Comparison of ENCODE assay signal across 14 mouse cellular contexts in the genomic region with DNA sequence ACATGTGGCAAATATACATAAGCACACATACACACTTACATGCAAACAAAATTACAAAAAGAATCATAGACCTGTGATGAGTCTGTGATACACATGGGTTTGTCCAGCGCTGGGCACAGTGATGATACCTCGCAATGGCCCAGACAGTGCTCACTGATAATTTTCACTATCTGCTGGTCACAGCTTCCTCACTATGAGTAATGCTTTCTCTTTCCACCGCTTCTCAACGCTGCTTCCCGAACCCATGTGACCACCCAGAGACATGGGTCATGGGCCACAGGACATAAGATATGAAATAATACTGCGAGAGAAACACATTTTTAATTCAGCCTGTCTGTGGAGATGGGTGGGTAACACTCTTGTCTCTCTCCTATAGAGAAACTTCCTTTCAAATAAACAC.
DNase-seq lines count a peak whose midpoint lies in the region; ATAC-seq and TF ChIP-seq lines count a peak whose summit lies in the region.
"Had no signal": no experiment of that assay in that cellular context is flagged by ENCODE, and none has a peak within 500 bp of the region (broad histone marks: within the 10 kb centered on the region; RNA-seq: fewer than 3 reads in every experiment).

No protein-coding gene starts in this region.

- TF ChIP-seq CTCF in stomach, postnatal 0 days (IDR thresholded peaks at IDR 0.05; ENCODE audit: low read depth): no peak

- no peak overlapping the region for H3K9ac ChIP-seq in heart, embryonic 11.5 days (ENCODE audit: low read depth, low read length)
- H3K9ac ChIP-seq in stomach, embryonic 14.5 days (replicated peaks; ENCODE audit: low read depth, low read length): no peak overlapping the region
- no peak overlapping the region for H3K9ac ChIP-seq in stomach, postnatal 0 days (ENCODE audit: low read length)
- no peak overlapping the region; the same call in 1 of the 2 replicates for H3K9ac ChIP-seq in liver, embryonic 11.5 days (ENCODE audit: low read depth, low read length)
- H3K9ac ChIP-seq: forebrain, embryonic 12.5 days; hindbrain, embryonic 12.5 days; limb, embryonic 15.5 days had no signal

- peak overlapping the region; percentile 33; the same call in 1 of the 2 replicates for H3K4me2 ChIP-seq in heart, embryonic 11.5 days
- H3K4me2 ChIP-seq in stomach, embryonic 14.5 days (replicated peaks; ENCODE audit: low read depth, low read length): no peak overlapping the region
- no peak overlapping the region for H3K4me2 ChIP-seq in stomach, postnatal 0 days (replicated peaks; ENCODE audit: low read depth)
- H3K4me2 ChIP-seq in liver, embryonic 11.5 days: peak overlapping the region; percentile 49
- H3K4me2 ChIP-seq: forebrain, embryonic 12.5 days; hindbrain, embryonic 12.5 days; limb, embryonic 15.5 days had no signal

- no peaks in the 10 kb centered on the region for H3K36me3 ChIP-seq in heart, embryonic 11.5 days (ENCODE audit: control insufficient read depth, insufficient read depth, low read length)
- no peaks in the 10 kb centered on the region for H3K36me3 ChIP-seq in stomach, embryonic 14.5 days (ENCODE audit: control insufficient read depth, insufficient read depth, low read length)
- no peaks in the 10 kb centered on the region for H3K36me3 ChIP-seq in stomach, postnatal 0 days (ENCODE audit: control insufficient read depth, insufficient read depth, low read length)
- H3K36me3 ChIP-seq in liver, embryonic 11.5 days (ENCODE audit: control insufficient read depth, insufficient read depth, low read length): no peaks in the 10 kb centered on the region
- H3K36me3 ChIP-seq: forebrain, embryonic 12.5 days; hindbrain, embryonic 12.5 days; limb, embryonic 15.5 days had no signal

- ATAC-seq in heart, embryonic 11.5 days (replicated peaks; ENCODE audit: insufficient number of reproducible peaks, low FRiP score, low TSS enrichment): peak; percentile 83
- peak; percentile 57; the same call in 1 of the 2 replicates for ATAC-seq in stomach, embryonic 14.5 days (ENCODE audit: insufficient number of reproducible peaks, insufficient read depth, low FRiP score, low read depth)
- no peak for ATAC-seq in stomach, postnatal 0 days (ENCODE audit: low FRiP score, low TSS enrichment)
- ATAC-seq in liver, embryonic 11.5 days (replicated peaks; ENCODE audit: low FRiP score): peak; percentile 90

- TF ChIP-seq EP300 in stomach, postnatal 0 days (optimal IDR thresholded peaks at IDR 0.05): no peak

- H3K4me1 ChIP-seq in heart, embryonic 11.5 days (ENCODE audit: control insufficient read depth, insufficient read depth, low read length): peaks cover 8% of the 10 kb centered on the region; the same call in 1 of the 2 replicates
- peaks cover 5% of the 10 kb centered on the region; the same call in 1 of the 2 replicates for H3K4me1 ChIP-seq in stomach, embryonic 14.5 days (ENCODE audit: control insufficient read depth, insufficient read depth, low read length)
- H3K4me1 ChIP-seq in stomach, postnatal 0 days (replicated peaks; ENCODE audit: control insufficient read depth, insufficient read depth): no peaks in the 10 kb centered on the region
- H3K4me1 ChIP-seq in liver, embryonic 11.5 days (replicated peaks; ENCODE audit: control insufficient read depth, insufficient read depth, low read length): peaks cover 60% of the 10 kb centered on the region

- H3K4me3 ChIP-seq in heart, embryonic 11.5 days (ENCODE audit: low read depth, low read length): no peak overlapping the region
- no peak overlapping the region for H3K4me3 ChIP-seq in stomach, embryonic 14.5 days (ENCODE audit: low read depth, low read length)
- no peak overlapping the region for H3K4me3 ChIP-seq in stomach, postnatal 0 days (ENCODE audit: low read depth, low read length)
- H3K4me3 ChIP-seq in liver, embryonic 11.5 days (ENCODE audit: low read depth, low read length): 0 out of 2 replicates have a peak overlapping the region, but pooled peaks have one; percentile 11
- H3K4me3 ChIP-seq: forebrain, embryonic 12.5 days; hindbrain, embryonic 12.5 days; limb, embryonic 15.5 days had no signal

- DNase-seq in heart, adult 11 months: no peak
- no peak for DNase-seq in stomach, postnatal 0 days (ENCODE audit: low spot score)
- DNase-seq in liver, embryonic 11.5 days (ENCODE audit: low spot score): no peak
- no peak for DNase-seq in cerebellum, adult 8-10 months
- no peak for DNase-seq in urinary bladder, adult 2 months (ENCODE audit: low spot score)
- no peak for DNase-seq in layer of hippocampus, adult 18-20 months (ENCODE audit: low spot score in 2 of 2)
- DNase-seq: adrenal gland, adult 2 months; cerebellum, postnatal 14 days; kidney, postnatal 36 days had no signal

- 55% methylated on average over 6 of the region's 6 CpGs for WGBS in heart, embryonic 11.5 days (ENCODE audit: insufficient replicate concordance)
- 79% methylated on average over 6 of the region's 6 CpGs for WGBS in stomach, embryonic 14.5 days
- 77% methylated on average over 6 of the region's 6 CpGs for WGBS in stomach, postnatal 0 days
- WGBS in liver, embryonic 11.5 days: 26% methylated on average over 6 of the region's 6 CpGs

- H3K27ac ChIP-seq in heart, embryonic 11.5 days (ENCODE audit: low read depth, low read length): peak overlapping the region; percentile 82
- no peak overlapping the region for H3K27ac ChIP-seq in stomach, embryonic 14.5 days (ENCODE audit: low read length)
- no peak overlapping the region for H3K27ac ChIP-seq in stomach, postnatal 0 days (replicated peaks)
- H3K27ac ChIP-seq in liver, embryonic 11.5 days (ENCODE audit: low read depth, low read length): peak overlapping the region; percentile 81
- H3K27ac ChIP-seq: forebrain, embryonic 12.5 days; hindbrain, embryonic 12.5 days; limb, embryonic 15.5 days had no signal

- no peaks in the 10 kb centered on the region for H3K9me3 ChIP-seq in heart, embryonic 11.5 days (replicated peaks; ENCODE audit: control insufficient read depth, low read length)
- no peaks in the 10 kb centered on the region for H3K9me3 ChIP-seq in stomach, embryonic 14.5 days (ENCODE audit: control insufficient read depth, low read depth, low read length)
- H3K9me3 ChIP-seq in stomach, postnatal 0 days (ENCODE audit: control insufficient read depth, low read length): no peaks in the 10 kb centered on the region
- H3K9me3 ChIP-seq in liver, embryonic 11.5 days (ENCODE audit: control insufficient read depth, low read length): no peaks in the 10 kb centered on the region
- H3K9me3 ChIP-seq: forebrain, embryonic 12.5 days; hindbrain, embryonic 12.5 days; limb, embryonic 15.5 days had no signal

- H3K27me3 ChIP-seq in heart, embryonic 11.5 days (ENCODE audit: control insufficient read depth, insufficient read depth, low read length): no peaks in the 10 kb centered on the region
- no peaks in the 10 kb centered on the region for H3K27me3 ChIP-seq in stomach, embryonic 14.5 days (ENCODE audit: control insufficient read depth, insufficient read depth, low read length)
- H3K27me3 ChIP-seq in stomach, postnatal 0 days (ENCODE audit: control insufficient read depth, insufficient read depth, low read length): no peaks in the 10 kb centered on the region
- H3K27me3 ChIP-seq in liver, embryonic 11.5 days (replicated peaks; ENCODE audit: control insufficient read depth, insufficient read depth, low read length): no peaks in the 10 kb centered on the region
- H3K27me3 ChIP-seq: forebrain, embryonic 12.5 days; hindbrain, embryonic 12.5 days; limb, embryonic 15.5 days had no signal

Comparison
In these comparisons a context has a peak if more than half of its experiments do, and no peak if none do; other contexts are left out.
1. H3K27ac ChIP-seq: peak in heart, embryonic 11.5 days (single experiment) and liver, embryonic 11.5 days (single experiment); none in stomach, embryonic 14.5 days (single experiment) and stomach, postnatal 0 days (single experiment).
2. H3K4me2 ChIP-seq: peak in heart, embryonic 11.5 days (single experiment) and liver, embryonic 11.5 days (single experiment); none in stomach, embryonic 14.5 days (single experiment) and stomach, postnatal 0 days (single experiment).